Mouse (Mus musculus) cerebellum, adult 2 months (tissue): ENCODE results near the gene Socs1.

ENCODE experiments used
- CTCF ChIP-seq: fragments of 200-500 bp; IDR thresholded peaks from 2 replicates; pipeline ENCODE4 v1.5.1; 2011; ENCODE audit warnings: low read depth, mild to moderate bottlenecking, control low read depth, low read length, moderate library complexity, borderline replicate concordance; ENCODE audit not compliant: insufficient read depth
- POLR2A ChIP-seq: fragments of 200-500 bp; IDR thresholded peaks from 2 replicates; pipeline ENCODE4 v1.6.1; 2011; ENCODE audit warnings: low read length, control low read depth, borderline replicate concordance; ENCODE audit not compliant: insufficient read depth

DNA sequence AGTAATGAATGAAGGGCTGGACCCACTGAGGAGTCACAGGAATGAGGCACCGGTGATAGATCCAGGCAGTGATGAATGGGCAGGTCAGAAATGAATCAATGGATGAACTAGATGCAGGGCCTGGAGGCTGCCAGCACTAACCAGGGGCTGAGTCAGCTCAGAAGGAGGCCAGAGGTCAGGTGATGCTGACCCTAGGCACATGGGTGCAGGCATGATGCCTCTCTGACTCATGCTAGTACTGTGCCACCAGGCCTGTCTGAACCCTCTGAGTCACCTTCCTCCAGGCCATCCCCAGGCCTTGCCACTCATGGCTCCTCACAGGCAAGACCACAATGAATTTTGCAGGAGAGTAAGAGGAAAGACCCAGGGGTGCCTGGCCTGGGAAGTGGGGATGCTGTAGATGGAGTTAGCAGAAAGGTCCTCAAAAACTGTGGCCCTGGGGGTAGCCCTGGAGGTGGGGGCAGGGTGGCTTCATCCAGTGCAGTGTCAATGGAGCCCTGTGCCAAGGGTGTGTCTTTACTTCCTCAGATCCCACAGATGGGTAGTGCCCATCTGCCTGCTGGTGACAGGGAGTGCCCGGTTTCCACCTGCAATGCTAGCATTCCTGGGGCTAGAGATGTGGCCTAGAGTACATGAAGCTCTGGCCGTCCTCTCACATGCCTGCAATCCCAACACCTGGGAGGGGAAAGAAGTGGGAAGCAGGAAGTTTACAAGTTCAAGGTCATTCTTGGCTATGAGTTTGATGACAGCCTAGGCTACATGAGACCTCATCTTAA lies 30.6 kb downstream of the Socs1 start:
- TF ChIP-seq CTCF (no peak), POLR2A (no peak)
